26 mouse cellular contexts compared by ENCODE assay signal in the genomic region with DNA sequence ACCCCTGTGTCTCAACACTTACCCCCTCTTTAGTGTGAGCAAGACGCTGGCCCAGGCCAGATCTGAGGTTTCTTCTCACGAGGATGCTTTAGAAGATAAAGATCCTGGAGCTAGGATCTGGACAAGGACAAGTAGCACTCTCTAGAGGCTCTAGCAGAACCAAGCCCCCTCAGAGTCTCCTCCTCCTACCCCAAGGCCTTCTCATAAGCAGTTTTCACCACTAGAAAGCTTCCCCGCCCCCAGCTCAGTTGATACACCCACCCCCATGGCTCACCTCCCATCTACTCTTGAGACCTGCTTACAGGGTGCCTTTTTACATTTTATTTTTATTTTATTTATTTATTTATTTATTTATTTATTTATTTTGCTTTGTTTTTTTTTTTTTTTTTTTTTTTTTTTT. TPM values are rescaled to one million over a fixed set of nuclear protein-coding genes. Genes with fewer than 3 reads are reported as not detected.
A peak's percentile ranks its signal among the peaks of the same experiment; 100 is the strongest.
DNase-seq lines count a peak whose midpoint lies in the region; ATAC-seq and TF ChIP-seq lines count a peak whose summit lies in the region.
"Had no signal": no experiment of that assay in that cellular context is flagged by ENCODE, and none has a peak within 500 bp of the region (broad histone marks: within the 10 kb centered on the region; RNA-seq: fewer than 3 reads in every experiment).

No protein-coding gene starts in this region.

- H3K4me2 ChIP-seq in heart, embryonic 12.5 days: no peak overlapping the region
- no peak overlapping the region for H3K4me2 ChIP-seq in midbrain, embryonic 16.5 days (ENCODE audit: low read length)
- H3K4me2 ChIP-seq in hindbrain, postnatal 0 days (ENCODE audit: low read depth, low read length): no peak overlapping the region
- H3K4me2 ChIP-seq: limb, embryonic 15.5 days; liver, embryonic 15.5 days; midbrain, embryonic 11.5 days had no signal

- H3K9ac ChIP-seq in heart, embryonic 12.5 days: 0 out of 2 replicates have a peak overlapping the region, but pooled peaks have one; percentile 2
- H3K9ac ChIP-seq in midbrain, embryonic 16.5 days (ENCODE audit: low read depth, low read length): no peak overlapping the region
- H3K9ac ChIP-seq in hindbrain, postnatal 0 days (replicated peaks; ENCODE audit: low read length): no peak overlapping the region
- H3K9ac ChIP-seq: limb, embryonic 15.5 days; liver, embryonic 15.5 days had no signal

- no peaks in the 10 kb centered on the region for H3K9me3 ChIP-seq in heart, embryonic 12.5 days (replicated peaks)
- no peaks in the 10 kb centered on the region for H3K9me3 ChIP-seq in midbrain, embryonic 10.5 days (replicated peaks)
- no peaks in the 10 kb centered on the region for H3K9me3 ChIP-seq in midbrain, embryonic 16.5 days (replicated peaks; ENCODE audit: control insufficient read depth, low read length, poor library complexity, severe bottlenecking)
- H3K9me3 ChIP-seq in hindbrain, postnatal 0 days (ENCODE audit: low read length): no peaks in the 10 kb centered on the region
- H3K9me3 ChIP-seq: limb, embryonic 15.5 days; liver, embryonic 15.5 days had no signal

- intact Hi-C loops in heart, postnatal 36 days (cut with DNase I): no loop called here

- no peak overlapping the region for H3K27ac ChIP-seq in heart, embryonic 12.5 days (ENCODE audit: poor library complexity, severe bottlenecking)
- H3K27ac ChIP-seq in midbrain, embryonic 10.5 days (replicated peaks): peak overlapping the region; percentile 33
- H3K27ac ChIP-seq in midbrain, embryonic 16.5 days (ENCODE audit: low read length): no peak overlapping the region
- H3K27ac ChIP-seq in hindbrain, postnatal 0 days: peak overlapping the region; percentile 54; the same call in 1 of the 2 replicates
- H3K27ac ChIP-seq: limb, embryonic 15.5 days; liver, embryonic 15.5 days; macrophage had no signal

- peaks cover 38% of the 10 kb centered on the region for H3K4me1 ChIP-seq in heart, embryonic 12.5 days (replicated peaks)
- H3K4me1 ChIP-seq in midbrain, embryonic 10.5 days: peaks cover 48% of the 10 kb centered on the region
- H3K4me1 ChIP-seq in midbrain, embryonic 16.5 days (ENCODE audit: control insufficient read depth, insufficient read depth, low read length): peaks cover 4% of the 10 kb centered on the region; the same call in 1 of the 2 replicates
- peaks cover 12% of the 10 kb centered on the region; the same call in 1 of the 2 replicates for H3K4me1 ChIP-seq in hindbrain, postnatal 0 days (ENCODE audit: insufficient read depth, low read length)

- no peak for DNase-seq in heart, postnatal 36 days
- no peak for DNase-seq in midbrain, embryonic 10.5 days (ENCODE audit: low spot score)
- peak; percentile 34 for DNase-seq in ES-CJ7 (ENCODE audit: low read depth, low spot score)
- DNase-seq in hindbrain, postnatal 0 days (ENCODE audit: low spot score): no peak
- DNase-seq in frontal cortex, adult 2 months (ENCODE audit: extremely low spot score in 1 of 2, low spot score in 1 of 2): no peak
- DNase-seq: adrenal gland, postnatal 10 days; cerebellum, adult 9-11 months; kidney, adult 18-20 months; right cerebral cortex, adult 18-20 months; thymus, postnatal 36 days had no signal

- ATAC-seq in heart, embryonic 12.5 days (ENCODE audit: insufficient number of reproducible peaks, low FRiP score): no peak
- ATAC-seq in midbrain, embryonic 16.5 days: no peak
- ATAC-seq in hindbrain, postnatal 0 days: no peak

- WGBS in heart, embryonic 12.5 days: 51% methylated on average over 3 of the region's 3 CpGs
- 73% methylated on average over 3 of the region's 3 CpGs for WGBS in midbrain, embryonic 10.5 days
- WGBS in midbrain, embryonic 16.5 days: 52% methylated on average over 3 of the region's 3 CpGs
- WGBS in hindbrain, postnatal 0 days: 60% methylated on average over 3 of the region's 3 CpGs

- no peak overlapping the region for H3K4me3 ChIP-seq in heart, embryonic 12.5 days
- no peak overlapping the region for H3K4me3 ChIP-seq in midbrain, embryonic 10.5 days
- H3K4me3 ChIP-seq in midbrain, embryonic 16.5 days (ENCODE audit: low read depth, low read length): no peak overlapping the region
- no peak overlapping the region for H3K4me3 ChIP-seq in hindbrain, postnatal 0 days (ENCODE audit: low read length)
- H3K4me3 ChIP-seq: limb, embryonic 15.5 days; liver, embryonic 15.5 days had no signal

- no peaks in the 10 kb centered on the region for H3K36me3 ChIP-seq in heart, embryonic 12.5 days
- peaks cover 4% of the 10 kb centered on the region for H3K36me3 ChIP-seq in midbrain, embryonic 10.5 days
- H3K36me3 ChIP-seq in midbrain, embryonic 16.5 days (ENCODE audit: control insufficient read depth, insufficient read depth, low read length): no peaks in the 10 kb centered on the region
- no peaks in the 10 kb centered on the region for H3K36me3 ChIP-seq in hindbrain, postnatal 0 days (ENCODE audit: insufficient read depth, low read length)
- H3K36me3 ChIP-seq: limb, embryonic 15.5 days; liver, embryonic 15.5 days had no signal

- no peaks in the 10 kb centered on the region for H3K27me3 ChIP-seq in heart, embryonic 12.5 days (replicated peaks)
- H3K27me3 ChIP-seq in midbrain, embryonic 10.5 days (ENCODE audit: low read depth, poor library complexity, severe bottlenecking): no peaks in the 10 kb centered on the region
- H3K27me3 ChIP-seq in midbrain, embryonic 16.5 days (ENCODE audit: control insufficient read depth, insufficient read depth, low read depth, low read length): no peaks in the 10 kb centered on the region
- H3K27me3 ChIP-seq in hindbrain, postnatal 0 days (ENCODE audit: insufficient read depth, low read length): no peaks in the 10 kb centered on the region
- H3K27me3 ChIP-seq: limb, embryonic 15.5 days had no signal

- TF ChIP-seq CTCF in hindbrain, postnatal 0 days (IDR thresholded peaks at IDR 0.05; ENCODE audit: low read depth): no peak

RNA-seq across cellular contexts. Expression of a gene that starts 3.7 kb away (rescaled TPM):
- 515 and 518 TPM in 2 replicates for polyA plus RNA-seq in heart, embryonic 12.5 days (2016; fragmentation: Nextera tagmentation; extraction: Ambion mirVana)
- 1 to 10 TPM; 4.4 to 5.7 TPM for total RNA-seq in heart, postnatal 36 days (2021)
- polyA plus RNA-seq in midbrain, embryonic 10.5 days (2016; fragmentation: Nextera tagmentation; extraction: Ambion mirVana): 1,603 and 1,647 TPM in 2 replicates
- 1,543 and 1,683 TPM in 2 replicates for polyA plus RNA-seq in midbrain, embryonic 16.5 days (2015; fragmentation: Nextera tagmentation; extraction: Ambion mirVana)
- total RNA-seq in hindbrain, postnatal 0 days (2014; rRNA removed): 1,438 and 1,538 TPM in 2 replicates
- polyA plus RNA-seq in hindbrain, postnatal 0 days (2015; fragmentation: Nextera tagmentation; extraction: Ambion mirVana): 1,583 and 1,620 TPM in 2 replicates
- 233 TPM in 2 replicates for polyA plus RNA-seq in frontal cortex, adult 2 months (2012; rRNA removed)

RNA-seq across cellular contexts. Expression of a gene that starts 18.7 kb away (rescaled TPM):
- 0.32 TPM in 1 of 2 replicates, not detected in the other for polyA plus RNA-seq in heart, embryonic 12.5 days (2016; fragmentation: Nextera tagmentation; extraction: Ambion mirVana)
- total RNA-seq in heart, postnatal 36 days (2021): not detected
- not detected in 2 replicates for polyA plus RNA-seq in midbrain, embryonic 10.5 days (2016; fragmentation: Nextera tagmentation; extraction: Ambion mirVana)
- 0.56 and 0.94 TPM in 2 replicates for polyA plus RNA-seq in midbrain, embryonic 16.5 days (2015; fragmentation: Nextera tagmentation; extraction: Ambion mirVana)
- total RNA-seq in hindbrain, postnatal 0 days (2014; rRNA removed): 3.9 TPM in 1 of 2 replicates, not detected in the other
- 3.0 and 3.1 TPM in 2 replicates for polyA plus RNA-seq in hindbrain, postnatal 0 days (2015; fragmentation: Nextera tagmentation; extraction: Ambion mirVana)
- polyA plus RNA-seq in frontal cortex, adult 2 months (2012; rRNA removed): 1.2 and 1.6 TPM in 2 replicates
- total RNA-seq: adrenal gland, postnatal 10 days; CH12.LX; gastrocnemius, adult 8-10 months; hematopoietic stem cell, adult 5-6 weeks; layer of hippocampus, adult 8-10 months; left cerebral cortex, postnatal 36 days had no signal
- polyA plus RNA-seq: embryonic facial prominence, embryonic 14.5 days; heart, embryonic 14.5 days; limb, embryonic 15.5 days; lung, embryonic 16.5 days; macrophage; midbrain, embryonic 11.5 days; small intestine, adult 2 months had no signal

RNA-seq across cellular contexts. Expression of a gene that starts 18.8 kb away (rescaled TPM):
- not detected in 2 replicates for polyA plus RNA-seq in heart, embryonic 12.5 days (2016; fragmentation: Nextera tagmentation; extraction: Ambion mirVana)
- not detected for total RNA-seq in heart, postnatal 36 days (2021)
- not detected in 2 replicates for polyA plus RNA-seq in midbrain, embryonic 10.5 days (2016; fragmentation: Nextera tagmentation; extraction: Ambion mirVana)
- polyA plus RNA-seq in midbrain, embryonic 16.5 days (2015; fragmentation: Nextera tagmentation; extraction: Ambion mirVana): 1.2 TPM in 2 replicates
- total RNA-seq in hindbrain, postnatal 0 days (2014; rRNA removed): not detected in 2 replicates
- polyA plus RNA-seq in hindbrain, postnatal 0 days (2015; fragmentation: Nextera tagmentation; extraction: Ambion mirVana): 1.1 and 1.3 TPM in 2 replicates
- polyA plus RNA-seq in frontal cortex, adult 2 months (2012; rRNA removed): 0.11 and 0.26 TPM in 2 replicates
- total RNA-seq: adrenal gland, postnatal 10 days; gastrocnemius, adult 8-10 months; hematopoietic stem cell, adult 5-6 weeks; left cerebral cortex, adult 18-20 months had no signal
- polyA plus RNA-seq: embryonic facial prominence, embryonic 14.5 days; heart, embryonic 14.5 days; limb, embryonic 15.5 days; lung, embryonic 16.5 days; macrophage; midbrain, embryonic 11.5 days; small intestine, adult 2 months had no signal

RNA-seq across cellular contexts. Expression of a gene that starts 32.9 kb away (rescaled TPM):
- 140 and 146 TPM in 2 replicates for polyA plus RNA-seq in heart, embryonic 12.5 days (2016; fragmentation: Nextera tagmentation; extraction: Ambion mirVana)
- 10 to 100 TPM; 17.7 to 21.1 TPM for total RNA-seq in heart, postnatal 36 days (2021)
- polyA plus RNA-seq in midbrain, embryonic 10.5 days (2016; fragmentation: Nextera tagmentation; extraction: Ambion mirVana): 276 and 278 TPM in 2 replicates
- polyA plus RNA-seq in midbrain, embryonic 16.5 days (2015; fragmentation: Nextera tagmentation; extraction: Ambion mirVana): 74.7 and 83.2 TPM in 2 replicates
- 20.7 and 38.0 TPM in 2 replicates for total RNA-seq in hindbrain, postnatal 0 days (2014; rRNA removed)
- 56.6 and 62.1 TPM in 2 replicates for polyA plus RNA-seq in hindbrain, postnatal 0 days (2015; fragmentation: Nextera tagmentation; extraction: Ambion mirVana)
- 61.8 and 70.6 TPM in 2 replicates for polyA plus RNA-seq in frontal cortex, adult 2 months (2012; rRNA removed)

RNA-seq across cellular contexts. Expression of a gene that starts 48.3 kb away (rescaled TPM):
- polyA plus RNA-seq in heart, embryonic 12.5 days (2016; fragmentation: Nextera tagmentation; extraction: Ambion mirVana): 25.6 and 26.8 TPM in 2 replicates
- total RNA-seq in heart, postnatal 36 days (2021): 10 to 100 TPM; 50.3 to 53.8 TPM
- polyA plus RNA-seq in midbrain, embryonic 10.5 days (2016; fragmentation: Nextera tagmentation; extraction: Ambion mirVana): 20.2 and 25.0 TPM in 2 replicates
- 31.5 and 34.7 TPM in 2 replicates for polyA plus RNA-seq in midbrain, embryonic 16.5 days (2015; fragmentation: Nextera tagmentation; extraction: Ambion mirVana)
- 55.2 and 60.6 TPM in 2 replicates for total RNA-seq in hindbrain, postnatal 0 days (2014; rRNA removed)
- polyA plus RNA-seq in hindbrain, postnatal 0 days (2015; fragmentation: Nextera tagmentation; extraction: Ambion mirVana): 25.3 and 27.1 TPM in 2 replicates
- polyA plus RNA-seq in frontal cortex, adult 2 months (2012; rRNA removed): 36.5 and 37.9 TPM in 2 replicates

Comparison
In these comparisons a context has a peak if more than half of its experiments do, and no peak if none do; other contexts are left out.
1. H3K27ac ChIP-seq: peak in midbrain, embryonic 10.5 days (single experiment) and hindbrain, postnatal 0 days (single experiment); none in heart, embryonic 12.5 days (single experiment) and midbrain, embryonic 16.5 days (single experiment).